Mouse (Mus musculus): ENCODE measurements around the gene Qrsl1. TPM values are rescaled to one million over a fixed set of nuclear protein-coding genes. Genes with fewer than 3 reads are reported as not detected.

The Qrsl1 gene
- polyA plus RNA-seq, 1 experiment from 2014 or later, result 25.2 TPM

DNA sequence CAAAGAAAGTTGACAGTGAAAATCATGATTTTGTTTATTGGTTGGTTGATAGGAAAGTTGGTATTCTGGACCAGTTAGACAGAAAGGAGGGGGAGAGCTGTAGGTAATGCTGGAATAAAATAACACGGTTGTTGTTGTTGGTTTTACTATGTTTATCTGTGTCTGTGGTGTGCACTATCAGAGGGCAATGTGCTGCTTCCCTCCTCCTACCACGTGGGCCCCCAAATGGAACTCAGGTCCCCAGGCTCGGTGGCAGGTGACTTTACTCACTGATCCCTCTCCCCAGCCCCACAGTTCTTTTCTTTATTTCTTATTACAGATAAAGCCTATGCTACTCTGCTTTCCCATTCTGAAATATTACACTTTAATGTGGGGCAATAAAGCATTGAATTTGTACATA, 10.7 kb upstream of the Qrsl1 start:
- Histone ChIP-seq H3K4me2 (replicated peaks) (no peak overlapping the region), H3K36me3 (no peaks in the 10 kb centered on the region), H3K9ac (no peak overlapping the region), H3K27ac (no peak overlapping the region), H3K4me3 (no peak overlapping the region), H3K27me3 (no peaks in the 10 kb centered on the region), H3K9me3 (no peaks in the 10 kb centered on the region), H3K4me1 (0 out of 2 replicates have a peak, but pooled peaks cover under 1% of the 10 kb centered on the region)
- 74% methylated on average over 3 of the region's 3 CpGs for WGBS
- ATAC-seq (ENCODE audit: insufficient number of reproducible peaks, insufficient read depth, low FRiP score, low TSS enrichment), result no peak

- H3K4me3 ChIP-seq, result no peak overlapping the region
- H3K4me1 ChIP-seq, result no peaks in the 10 kb centered on the region
- H3K9me3 ChIP-seq, result no peaks in the 10 kb centered on the region
- H3K9ac ChIP-seq, result no peak overlapping the region
- no peak overlapping the region for H3K4me2 ChIP-seq (replicated peaks)
- H3K27ac ChIP-seq, result no peak overlapping the region
- H3K27me3 ChIP-seq, result no peaks in the 10 kb centered on the region
- no peak for ATAC-seq (ENCODE audit: insufficient number of reproducible peaks, insufficient read depth, low FRiP score, low TSS enrichment)
- WGBS, result 90% methylated on average over 8 of the region's 8 CpGs
- no peaks in the 10 kb centered on the region for H3K36me3 ChIP-seq
These were observed 9.3 kb upstream of the Qrsl1 start for GRCm38 (mm10) chr10:43910873-43911142.

- H3K9me3 ChIP-seq, result no peaks in the 10 kb centered on the region
These were observed 8.7 kb upstream of the Qrsl1 start for GRCm38 (mm10) chr10:43910032-43910872.

GRCm38 (mm10) chr10:43904569-43904968, 3.0 kb upstream of the Qrsl1 start:
- ATAC-seq (ENCODE audit: insufficient number of reproducible peaks, insufficient read depth, low FRiP score, low TSS enrichment), result no peak
- no peaks in the 10 kb centered on the region for H3K9me3 ChIP-seq
- no peak overlapping the region for H3K27ac ChIP-seq
- no peak overlapping the region for H3K4me2 ChIP-seq (replicated peaks)
- peaks cover 7% of the 10 kb centered on the region; the same call in 1 of the 2 replicates for H3K4me1 ChIP-seq
- no peaks in the 10 kb centered on the region for H3K36me3 ChIP-seq
- 83% methylated on average over 1 of the region's 1 CpGs for WGBS
- H3K9ac ChIP-seq, result no peak overlapping the region
- H3K27me3 ChIP-seq, result no peaks in the 10 kb centered on the region
- H3K4me3 ChIP-seq, result no peak overlapping the region

More at GRCm38 (mm10) chr10:43910032-43910872, 8.7 kb upstream of the Qrsl1 start:
- ATAC-seq (ENCODE audit: insufficient number of reproducible peaks, insufficient read depth, low FRiP score, low TSS enrichment), result no peak
- H3K4me3 ChIP-seq, result no peak overlapping the region
- H3K4me1 ChIP-seq, result no peaks in the 10 kb centered on the region
- no peak overlapping the region for H3K4me2 ChIP-seq (replicated peaks)
- H3K36me3 ChIP-seq, result no peaks in the 10 kb centered on the region
- no peak overlapping the region for H3K9ac ChIP-seq
- 82% methylated on average over 12 of the region's 12 CpGs for WGBS
- H3K27ac ChIP-seq, result no peak overlapping the region
- no peaks in the 10 kb centered on the region for H3K27me3 ChIP-seq

DNA sequence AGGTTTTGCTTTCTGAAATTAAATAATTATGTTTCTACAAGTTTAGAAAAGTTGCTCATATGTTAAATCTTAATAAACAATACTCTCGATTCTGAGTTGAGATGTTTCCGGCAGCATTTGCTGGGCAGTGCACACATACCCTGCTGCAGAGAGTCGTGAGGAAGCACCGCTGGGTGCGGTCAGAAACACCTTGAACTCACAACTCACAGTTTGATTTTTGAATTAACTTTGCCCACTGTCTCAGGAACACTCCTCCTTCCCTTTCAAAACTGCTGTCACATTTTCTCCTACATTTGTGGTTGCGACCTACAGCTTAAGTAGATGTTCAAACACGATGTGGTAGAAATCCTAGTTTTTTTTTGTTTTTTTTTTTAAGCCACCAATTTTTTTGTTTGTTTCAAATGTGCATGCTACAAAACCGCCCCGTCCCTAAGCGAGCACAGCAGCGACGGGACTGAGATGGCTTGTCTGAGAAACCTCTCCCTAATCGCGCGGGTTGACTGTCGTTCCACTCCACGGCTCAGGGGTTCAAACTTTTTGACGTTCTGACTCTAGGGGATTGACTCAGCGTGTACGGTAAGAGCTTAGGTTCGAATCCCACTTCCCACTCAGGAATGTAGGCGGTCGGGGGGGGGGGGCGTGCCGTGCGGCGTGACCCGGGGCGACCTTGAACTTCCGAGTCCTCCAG, 518 bp downstream of the Qrsl1 start:
- Histone ChIP-seq H3K27me3 (no peaks in the 10 kb centered on the region), H3K9ac (peak overlapping the region; percentile 63), H3K9me3 (no peaks in the 10 kb centered on the region), H3K4me1 (peaks cover 7% of the 10 kb centered on the region; the same call in 1 of the 2 replicates), H3K4me3 (peak overlapping the region; percentile 80), H3K27ac (peak overlapping the region; percentile 69), H3K4me2 (replicated peaks) (peak overlapping the region; percentile 77), H3K36me3 (peaks cover 2% of the 10 kb centered on the region; the same call in 1 of the 2 replicates)
- ATAC-seq (ENCODE audit: insufficient number of reproducible peaks, insufficient read depth, low FRiP score, low TSS enrichment), result 0 out of 2 replicates have a peak, but pooled peaks have one; percentile 19
- 7% methylated on average over 30 of the region's 30 CpGs for WGBS

DNA sequence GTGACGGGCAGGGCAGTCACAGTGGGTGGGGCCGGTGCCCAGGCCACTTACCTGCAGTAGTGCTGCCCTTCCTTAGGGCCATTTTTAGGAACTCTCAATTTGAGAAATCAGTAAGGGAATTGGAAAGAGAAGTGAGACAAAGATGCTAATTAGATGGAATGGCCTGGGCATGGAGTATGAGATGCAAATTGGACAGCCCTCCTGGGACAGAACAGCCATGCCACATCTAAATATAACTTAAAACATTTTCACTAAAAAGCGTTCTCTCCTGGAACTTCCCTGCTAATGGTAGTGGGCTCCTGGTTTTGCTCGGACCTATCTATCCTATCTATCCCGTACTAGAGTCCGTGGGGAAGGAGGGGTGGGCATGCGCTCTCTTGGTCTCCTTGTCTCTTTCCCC, 3.3 kb downstream of the Qrsl1 start:
- H3K36me3 ChIP-seq, result peaks cover 11% of the 10 kb centered on the region
- no peak overlapping the region for H3K4me2 ChIP-seq (replicated peaks)
- no peak for ATAC-seq (ENCODE audit: insufficient number of reproducible peaks, insufficient read depth, low FRiP score, low TSS enrichment)

GRCm38 (mm10) chr10:43896065-43896464, 5.5 kb downstream of the Qrsl1 start:
- peaks cover 18% of the 10 kb centered on the region for H3K36me3 ChIP-seq
- 92% methylated on average over 8 of the region's 8 CpGs for WGBS

More for the DNA sequence above, 3.3 kb downstream of the Qrsl1 start:
- 91% methylated on average over 7 of the region's 7 CpGs for WGBS
- H3K9me3 ChIP-seq, result no peaks in the 10 kb centered on the region
- H3K27me3 ChIP-seq, result no peaks in the 10 kb centered on the region
- H3K4me1 ChIP-seq, result peaks cover 7% of the 10 kb centered on the region; the same call in 1 of the 2 replicates
- H3K4me3 ChIP-seq, result no peak overlapping the region
- no peak overlapping the region for H3K27ac ChIP-seq
- no peak overlapping the region for H3K9ac ChIP-seq

DNA sequence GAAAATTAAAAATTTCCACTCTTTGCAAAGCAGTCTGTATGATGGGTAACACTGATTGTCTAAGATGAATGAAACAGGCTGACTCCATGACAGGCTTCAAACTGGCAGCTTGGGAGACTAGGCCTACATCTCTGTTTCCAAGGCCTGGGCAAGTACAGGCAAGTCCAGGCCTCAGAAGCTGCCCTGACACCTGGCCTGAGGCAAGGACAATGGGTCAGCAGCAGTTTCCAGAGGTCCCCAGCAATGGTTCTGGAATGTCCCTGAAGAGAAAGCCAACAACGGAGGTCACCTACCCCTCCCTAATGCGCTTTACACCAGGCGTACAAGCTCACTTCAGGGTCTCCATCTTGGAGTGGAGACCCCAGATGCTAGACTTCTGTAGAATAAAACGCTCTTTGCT, 8.6 kb downstream of the Qrsl1 start:
- H3K4me1 ChIP-seq, result no peaks in the 10 kb centered on the region
- peaks cover 27% of the 10 kb centered on the region for H3K36me3 ChIP-seq
- no peak overlapping the region for H3K27ac ChIP-seq
- H3K4me3 ChIP-seq, result no peak overlapping the region
- no peaks in the 10 kb centered on the region for H3K27me3 ChIP-seq
- no peak overlapping the region for H3K4me2 ChIP-seq (replicated peaks)
- H3K9me3 ChIP-seq, result no peaks in the 10 kb centered on the region
- 94% methylated on average over 4 of the region's 4 CpGs for WGBS
- ATAC-seq (ENCODE audit: insufficient number of reproducible peaks, insufficient read depth, low FRiP score, low TSS enrichment), result no peak
- no peak overlapping the region for H3K9ac ChIP-seq

More at GRCm38 (mm10) chr10:43896065-43896464, 5.5 kb downstream of the Qrsl1 start:
- Histone ChIP-seq H3K27ac (no peak overlapping the region), H3K9me3 (no peaks in the 10 kb centered on the region), H3K9ac (no peak overlapping the region), H3K4me2 (replicated peaks) (no peak overlapping the region), H3K4me1 (no peaks in the 10 kb centered on the region), H3K27me3 (no peaks in the 10 kb centered on the region), H3K4me3 (no peak overlapping the region)
- ATAC-seq (ENCODE audit: insufficient number of reproducible peaks, insufficient read depth, low FRiP score, low TSS enrichment), result no peak

DNA sequence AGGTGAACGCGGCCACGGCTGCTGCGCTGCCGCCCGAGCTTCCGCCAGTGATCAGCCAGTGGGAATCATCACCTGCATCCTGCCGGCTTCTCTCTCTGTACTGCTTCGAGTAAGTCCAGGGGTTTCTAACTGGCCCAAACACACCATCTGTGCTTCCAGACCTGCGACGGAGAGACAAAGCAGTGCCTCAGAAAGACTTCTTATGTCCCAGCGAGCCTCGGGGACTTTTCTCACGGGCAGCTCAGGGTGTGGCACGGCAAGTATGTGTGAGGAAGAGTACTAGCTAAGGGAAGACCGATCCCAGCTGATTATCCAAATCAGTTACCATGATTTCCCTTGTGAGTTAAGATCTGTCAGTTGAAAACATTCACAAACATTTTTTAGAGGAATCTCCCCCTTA, 12.6 kb downstream of the Qrsl1 start:
- Histone ChIP-seq H3K27ac (no peak overlapping the region), H3K4me2 (replicated peaks) (no peak overlapping the region), H3K36me3 (peaks cover 32% of the 10 kb centered on the region), H3K27me3 (no peaks in the 10 kb centered on the region), H3K4me3 (no peak overlapping the region), H3K4me1 (no peaks in the 10 kb centered on the region), H3K9ac (no peak overlapping the region), H3K9me3 (no peaks in the 10 kb centered on the region)
- WGBS, result 92% methylated on average over 16 of the region's 16 CpGs
- ATAC-seq (ENCODE audit: insufficient number of reproducible peaks, insufficient read depth, low FRiP score, low TSS enrichment), result no peak

DNA sequence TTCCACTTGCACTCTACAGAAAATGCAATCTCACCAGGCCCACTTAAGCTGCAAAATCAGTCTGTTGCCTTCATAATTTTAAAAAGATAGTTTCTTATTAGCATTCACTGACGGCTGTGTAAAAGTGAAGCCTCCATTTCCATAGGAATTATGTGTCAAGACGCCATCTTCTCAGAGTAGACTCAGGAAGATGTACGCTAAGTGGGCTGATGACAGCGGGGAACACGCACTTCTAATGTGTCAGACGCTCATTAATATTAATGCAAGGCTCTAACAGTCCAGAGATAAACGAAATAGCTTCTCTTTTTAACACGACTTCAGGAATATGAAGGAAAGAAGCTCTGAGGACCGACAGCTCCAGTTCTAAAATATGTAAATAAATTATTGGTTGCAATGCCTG, 13.9 kb downstream of the Qrsl1 start:
- no peak overlapping the region for H3K4me3 ChIP-seq
- 89% methylated on average over 9 of the region's 9 CpGs for WGBS
- no peak overlapping the region for H3K4me2 ChIP-seq (replicated peaks)
- no peak overlapping the region for H3K9ac ChIP-seq
- no peaks in the 10 kb centered on the region for H3K27me3 ChIP-seq
- no peak for ATAC-seq (ENCODE audit: insufficient number of reproducible peaks, insufficient read depth, low FRiP score, low TSS enrichment)
- H3K27ac ChIP-seq, result no peak overlapping the region
- no peaks in the 10 kb centered on the region for H3K9me3 ChIP-seq
- peaks cover 23% of the 10 kb centered on the region for H3K36me3 ChIP-seq
- H3K4me1 ChIP-seq, result no peaks in the 10 kb centered on the region

DNA sequence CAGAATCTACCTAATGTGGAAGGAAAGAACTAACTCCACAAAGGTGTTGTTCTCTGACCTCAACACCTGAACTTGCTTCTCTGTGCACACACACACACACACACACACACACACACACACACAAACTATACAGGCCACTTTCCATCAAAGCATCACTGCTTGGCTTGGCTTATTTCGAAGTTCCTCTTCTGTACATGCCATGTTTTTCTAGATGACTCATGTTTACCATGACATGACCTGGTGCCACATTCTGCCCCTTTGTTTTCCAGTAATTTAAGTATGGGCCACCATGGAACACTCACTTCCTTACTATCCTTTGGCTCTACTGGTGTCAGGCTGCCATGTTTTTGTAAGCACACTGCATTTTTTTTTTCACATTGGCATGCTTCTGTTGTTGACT, 30.1 kb downstream of the Qrsl1 start:
- no peaks in the 10 kb centered on the region for H3K27me3 ChIP-seq
- ATAC-seq (ENCODE audit: insufficient number of reproducible peaks, insufficient read depth, low FRiP score, low TSS enrichment), result no peak
- no peak overlapping the region for H3K4me2 ChIP-seq (replicated peaks)
- H3K4me1 ChIP-seq, result no peaks in the 10 kb centered on the region
- H3K4me3 ChIP-seq, result no peak overlapping the region
- no peaks in the 10 kb centered on the region for H3K9me3 ChIP-seq
- no peak overlapping the region for H3K27ac ChIP-seq
- H3K36me3 ChIP-seq, result peaks cover 6% of the 10 kb centered on the region; the same call in 1 of the 2 replicates
- H3K9ac ChIP-seq, result no peak overlapping the region
- 87% methylated on average over 1 of the region's 1 CpGs for WGBS

GRCm38 (mm10) chr10:43870752-43871151, 30.8 kb downstream of the Qrsl1 start:
- Histone ChIP-seq H3K9me3 (no peaks in the 10 kb centered on the region), H3K27me3 (no peaks in the 10 kb centered on the region), H3K36me3 (peaks cover 4% of the 10 kb centered on the region; the same call in 1 of the 2 replicates), H3K4me3 (no peak overlapping the region), H3K4me2 (replicated peaks) (no peak overlapping the region), H3K27ac (no peak overlapping the region), H3K9ac (no peak overlapping the region), H3K4me1 (no peaks in the 10 kb centered on the region)
- no peak for ATAC-seq (ENCODE audit: insufficient number of reproducible peaks, insufficient read depth, low FRiP score, low TSS enrichment)
- 66% methylated on average over 10 of the region's 10 CpGs for WGBS
